Mouse (Mus musculus) lung, postnatal 10 days (tissue): ENCODE measurements around the gene Oat.
A peak's percentile ranks its signal among the peaks of the same experiment; 100 is the strongest.

Experiments used
- DNase-seq: peaks from one replicate; pipeline ENCODE4 v3.0.0; 2021

Gene Oat

GRCm38 (mm10) chr7:132589610-132590009 is 13.4 kb upstream of the Oat start:
- DNase-seq, result no peak

- peak; percentile 25 for DNase-seq
These were observed 11.0 kb upstream of the Oat start for GRCm38 (mm10) chr7:132587167-132587566.

DNA sequence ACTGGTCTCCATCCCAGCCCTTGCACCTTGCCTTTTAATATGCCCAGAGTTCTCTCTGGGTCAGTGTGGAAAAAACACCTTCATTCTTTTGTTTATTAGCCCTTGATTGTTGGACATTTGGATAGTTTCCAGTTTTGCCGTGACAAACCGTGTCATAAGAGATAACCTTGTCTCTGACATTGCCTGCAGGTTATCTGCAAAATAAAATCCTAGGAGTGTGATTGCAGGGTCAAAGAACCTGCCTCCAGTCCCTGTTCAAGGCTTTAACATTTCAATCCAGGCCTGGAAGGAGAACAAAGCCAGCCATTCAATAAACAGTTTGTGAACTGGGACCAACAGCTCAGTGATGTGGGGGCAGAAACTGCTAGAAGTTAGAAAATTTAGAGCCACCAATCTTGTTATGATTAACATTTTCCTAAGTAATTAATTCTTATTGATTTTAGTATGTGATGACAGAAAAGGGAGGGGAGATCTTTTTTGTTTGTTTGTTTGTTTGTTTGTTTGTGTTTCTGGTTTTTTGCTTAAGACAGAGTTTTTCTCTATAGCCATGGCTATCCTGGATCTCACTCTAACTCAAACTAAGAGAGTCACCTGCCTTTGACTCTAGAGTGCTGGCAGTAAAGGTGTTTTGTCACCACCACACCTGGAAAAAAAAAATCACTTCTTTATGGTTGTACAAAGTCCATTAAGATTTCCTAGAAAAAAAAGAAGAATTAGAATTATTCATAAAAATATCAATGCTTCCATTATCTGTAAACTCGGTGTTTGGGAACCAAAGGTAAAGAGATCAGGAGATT is 9.7 kb upstream of the Oat start:
- no peak for DNase-seq

DNA sequence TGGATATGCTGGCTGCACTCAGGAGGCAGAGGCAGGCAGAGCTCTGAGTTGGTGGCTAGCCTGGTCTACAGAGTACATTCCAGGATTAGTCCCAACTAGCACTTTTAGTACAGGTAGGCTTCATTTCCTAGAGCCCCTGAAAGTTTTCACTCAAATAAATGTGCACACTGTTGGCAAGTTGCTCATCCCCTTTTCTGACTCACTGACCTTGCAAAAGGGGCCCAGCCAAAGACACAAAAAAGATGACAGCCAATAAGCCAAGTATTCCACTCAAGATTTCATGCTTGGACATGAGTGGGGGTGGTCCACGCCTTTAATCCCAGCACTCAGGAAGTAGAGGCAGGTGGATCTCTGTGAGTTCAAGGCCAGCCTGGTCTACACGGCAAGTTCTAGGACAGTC is 5.2 kb upstream of the Oat start:
- no peak for DNase-seq

DNA sequence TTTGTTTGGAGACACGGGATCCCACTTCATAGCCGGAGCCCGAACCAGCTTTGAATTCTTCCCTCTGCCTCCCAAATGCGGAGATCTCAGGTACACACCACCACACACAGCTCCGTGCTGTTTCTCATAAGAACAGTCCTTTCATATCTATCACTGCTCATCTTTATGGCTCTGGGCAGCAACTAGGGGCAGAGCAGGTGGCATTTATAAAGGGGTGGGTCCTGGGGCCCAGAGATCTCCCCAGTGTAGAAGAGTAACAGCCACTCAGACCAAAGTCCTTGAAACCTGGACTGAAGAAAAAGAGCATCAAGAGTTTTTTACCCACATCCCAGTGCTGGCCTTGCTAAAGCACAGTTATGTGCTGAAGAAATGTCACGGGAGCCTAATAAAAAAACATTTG is 4.3 kb upstream of the Oat start:
- no peak for DNase-seq

DNA sequence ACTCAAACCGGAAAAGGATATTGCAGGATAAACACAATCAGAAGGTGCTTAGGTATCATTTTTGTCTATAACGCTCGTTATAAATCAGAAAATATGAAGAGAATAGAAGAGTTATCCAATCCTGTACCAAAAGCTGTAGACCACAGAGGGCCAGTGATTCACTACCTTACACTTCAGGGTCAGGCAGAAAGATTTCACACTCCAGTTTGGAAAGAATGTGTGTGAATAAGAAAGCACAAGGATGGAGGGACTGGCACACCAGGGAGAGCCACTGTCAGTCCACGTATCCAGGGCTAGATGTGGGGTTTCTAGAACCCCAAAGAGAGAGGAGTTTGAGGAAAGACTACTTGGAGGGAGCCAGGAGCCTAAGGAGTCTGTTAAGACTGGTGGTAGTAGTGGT is 693 bp upstream of the Oat start:
- no peak for DNase-seq

GRCm38 (mm10) chr7:132575623-132576022 is 575 bp downstream of the Oat start:
- peak; percentile 91 for DNase-seq

GRCm38 (mm10) chr7:132574646-132575045 is 1.6 kb downstream of the Oat start:
- DNase-seq, result peak; percentile 29

- no peak for DNase-seq
These were observed 3.0 kb downstream of the Oat start for GRCm38 (mm10) chr7:132573205-132573604.

- no peak for DNase-seq
These were observed 3.5 kb downstream of the Oat start for GRCm38 (mm10) chr7:132572738-132573137.

DNA sequence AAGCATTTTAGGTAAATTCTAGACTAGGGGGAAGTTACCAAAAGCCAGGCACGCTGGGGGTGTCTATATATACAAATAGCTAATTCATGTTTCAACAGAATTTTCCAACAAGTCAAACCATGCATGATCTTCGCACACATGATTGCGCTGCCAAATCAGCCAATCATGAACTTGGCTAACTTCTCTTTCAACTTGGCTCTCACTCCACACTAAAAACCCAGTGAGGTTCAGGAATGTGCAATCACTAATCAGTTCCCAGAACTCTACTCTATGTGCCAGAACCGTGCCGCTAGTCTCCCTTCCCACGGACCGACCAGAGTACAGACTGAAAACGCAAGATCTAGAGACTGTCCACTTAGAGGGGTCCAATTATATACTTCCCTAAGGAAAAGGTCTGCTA is 4.7 kb downstream of the Oat start:
- peak; percentile 32 for DNase-seq

DNA sequence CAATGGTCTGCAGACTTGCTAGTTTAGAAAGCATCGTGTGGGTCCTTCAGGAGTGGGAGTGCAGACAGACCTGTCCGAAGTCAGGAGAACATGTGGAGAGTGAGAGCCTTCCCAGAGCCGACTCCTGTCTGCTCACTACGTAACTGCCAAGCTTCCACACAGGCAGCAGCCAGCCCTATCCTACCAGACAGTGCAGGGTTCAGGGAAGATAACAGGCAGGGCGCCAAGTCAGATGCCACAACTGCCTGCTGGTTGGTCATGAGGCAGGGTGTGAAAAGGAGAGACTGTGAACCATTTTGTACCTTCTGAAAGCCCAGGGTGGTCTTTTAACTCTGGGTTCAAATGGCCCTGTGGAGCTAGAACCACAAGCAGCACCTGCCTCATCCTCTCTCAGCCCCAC is 6.1 kb downstream of the Oat start:
- no peak for DNase-seq

DNA sequence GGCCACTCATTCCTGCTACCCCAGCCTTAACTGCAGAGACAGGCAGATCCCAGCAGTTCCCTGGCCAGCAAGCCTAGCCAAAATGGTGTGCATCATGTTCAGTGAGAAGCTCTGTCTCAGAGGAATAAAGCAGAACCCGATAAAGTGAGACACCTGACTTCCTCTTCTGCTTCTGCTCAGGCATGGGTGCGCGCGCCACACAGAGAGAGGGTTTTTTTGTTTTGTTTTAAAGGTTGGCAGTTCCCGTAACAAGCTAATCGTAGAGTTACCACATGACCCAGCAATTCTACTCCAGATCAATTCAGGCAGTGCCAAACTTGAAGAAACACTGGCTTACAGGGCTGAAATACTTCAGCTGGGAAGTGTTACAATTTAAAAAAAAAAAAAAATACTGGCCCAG is 7.4 kb downstream of the Oat start:
- DNase-seq, result no peak

- DNase-seq, result no peak
These were observed 10.4 kb downstream of the Oat start for GRCm38 (mm10) chr7:132565831-132566230.

GRCm38 (mm10) chr7:132559138-132559766 is 16.9 kb downstream of the Oat start:
- DNase-seq, result no peak

- DNase-seq, result no peak
These were observed 18.0 kb downstream of the Oat start for GRCm38 (mm10) chr7:132558141-132558736.

- DNase-seq, result no peak
These were observed 19.6 kb downstream of the Oat start for GRCm38 (mm10) chr7:132556575-132556974.

DNA sequence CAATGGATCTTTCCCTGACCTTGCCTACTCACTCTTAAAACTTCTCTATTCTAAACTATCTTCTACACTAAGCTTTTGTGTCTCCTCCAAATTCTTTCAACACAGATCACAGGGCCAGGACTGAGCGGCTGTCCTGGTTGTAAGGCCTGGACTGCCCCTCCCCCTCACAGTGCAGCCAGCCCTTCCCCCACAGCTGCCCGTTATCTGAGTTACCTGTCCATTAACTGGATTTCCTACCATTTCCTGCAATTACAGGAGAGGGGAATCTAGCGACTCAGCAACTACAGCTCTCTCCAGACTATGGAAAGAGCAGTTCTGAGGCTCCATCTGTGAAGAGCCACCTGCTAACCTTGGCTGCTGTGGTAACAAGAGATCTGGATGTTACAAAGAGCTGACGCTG is 20.3 kb downstream of the Oat start:
- no peak for DNase-seq

GRCm38 (mm10) chr7:132554091-132554490 is 22.1 kb downstream of the Oat start:
- DNase-seq, result peak; percentile 17

- peak; percentile 97 for DNase-seq
These were observed 24.7 kb downstream of the Oat start for GRCm38 (mm10) chr7:132551351-132552126.

GRCm38 (mm10) chr7:132547126-132547525 is 29.1 kb downstream of the Oat start:
- DNase-seq, result no peak

DNA sequence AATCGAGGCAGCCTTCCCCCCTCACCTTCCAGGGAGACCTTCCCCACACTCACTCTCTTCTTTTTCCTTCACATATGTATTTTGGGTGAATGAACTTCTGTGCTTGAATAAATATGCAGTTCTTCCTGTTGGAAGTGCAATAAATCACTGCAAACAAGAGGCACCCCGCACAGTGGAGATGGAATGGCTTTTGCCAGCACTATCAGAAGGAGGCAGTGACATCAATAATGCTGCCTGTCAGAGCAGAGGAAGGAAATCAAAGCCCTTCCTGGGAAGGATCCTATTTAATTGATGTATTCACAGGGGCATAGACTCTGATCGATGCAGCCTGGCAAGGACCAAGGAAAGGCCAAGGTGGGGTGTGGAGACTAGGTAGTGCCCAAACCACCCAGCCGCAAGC is 33.8 kb downstream of the Oat start:
- no peak for DNase-seq

DNA sequence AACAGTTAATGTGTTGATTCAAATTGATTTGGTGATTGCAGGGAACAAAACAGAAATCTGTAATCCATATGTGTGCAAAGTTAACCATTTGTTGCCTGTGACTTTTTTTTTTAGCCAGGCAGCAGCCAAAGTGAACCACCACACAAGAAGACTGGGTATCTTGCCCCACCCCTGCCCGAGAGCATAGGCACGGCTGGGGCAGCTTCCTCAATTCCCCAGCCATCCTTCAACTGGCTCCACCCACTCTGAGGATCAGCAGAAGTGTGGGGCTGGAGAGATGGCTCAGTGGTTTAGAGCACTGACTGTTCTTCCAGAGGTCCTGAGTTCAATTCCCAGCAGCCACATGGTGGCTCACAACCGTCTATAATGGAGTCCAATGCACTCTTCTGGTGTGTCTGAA is 34.6 kb downstream of the Oat start:
- DNase-seq, result no peak

GRCm38 (mm10) chr7:132540597-132540996 is 35.6 kb downstream of the Oat start:
- DNase-seq, result no peak
